Mouse (Mus musculus) CD4-positive helper T cell, adult 2 months (primary cell): ENCODE measurements around the gene Slc6a18.
A peak's percentile ranks its signal among the peaks of the same experiment; 100 is the strongest.

Experiments
- DNase-seq: peaks from one replicate; pipeline ENCODE4 v3.0.0-alpha.2; 2012; ENCODE audit warnings: low read depth, missing footprints, low spot score

The Slc6a18 gene

GRCm38 (mm10) chr13:73677853-73678252, at the start of gene Slc6a18:
TSS of gene Slc6a18 (minus strand) at chr13:73678023.
- DNase-seq = no peak

GRCm38 (mm10) chr13:73725315-73725714, 47.5 kb upstream of the Slc6a18 start:
- DNase-seq = peak; percentile 75

- DNase-seq = peak; percentile 49
Observed at GRCm38 (mm10) chr13:73723081-73723668, 45.4 kb upstream of the Slc6a18 start.

- no peak for DNase-seq
Observed at GRCm38 (mm10) chr13:73720241-73720640, 42.4 kb upstream of the Slc6a18 start.

- DNase-seq = peak; percentile 85
Observed at GRCm38 (mm10) chr13:73718225-73718624, 40.4 kb upstream of the Slc6a18 start.

GRCm38 (mm10) chr13:73714020-73714419, 36.2 kb upstream of the Slc6a18 start:
- peak; percentile 61 for DNase-seq

- no peak for DNase-seq
Observed at GRCm38 (mm10) chr13:73713204-73713603, 35.4 kb upstream of the Slc6a18 start.

GRCm38 (mm10) chr13:73712228-73712627, 34.4 kb upstream of the Slc6a18 start:
- no peak for DNase-seq

- DNase-seq = no peak
Observed at GRCm38 (mm10) chr13:73711803-73712202, 34.0 kb upstream of the Slc6a18 start.

GRCm38 (mm10) chr13:73711221-73711620, 33.4 kb upstream of the Slc6a18 start:
- no peak for DNase-seq

- DNase-seq = no peak
Observed at GRCm38 (mm10) chr13:73709491-73709890, 31.7 kb upstream of the Slc6a18 start.

- no peak for DNase-seq
Observed at GRCm38 (mm10) chr13:73704694-73705325, 27.0 kb upstream of the Slc6a18 start, which contains the start of gene Slc6a19. TSS of gene Slc6a19 (minus strand) at chr13:73704865.

- peak; percentile 60 for DNase-seq
Observed at GRCm38 (mm10) chr13:73703486-73703885, 25.7 kb upstream of the Slc6a18 start.

GRCm38 (mm10) chr13:73702776-73703175, 25.0 kb upstream of the Slc6a18 start:
- DNase-seq = peak; percentile 82

GRCm38 (mm10) chr13:73701161-73701883, 23.5 kb upstream of the Slc6a18 start:
- no peak for DNase-seq

GRCm38 (mm10) chr13:73700554-73700953, 22.7 kb upstream of the Slc6a18 start:
- no peak for DNase-seq

- DNase-seq = no peak
Observed at GRCm38 (mm10) chr13:73699714-73700113, 21.9 kb upstream of the Slc6a18 start.

GRCm38 (mm10) chr13:73696529-73696928, 18.7 kb upstream of the Slc6a18 start:
- DNase-seq = no peak

GRCm38 (mm10) chr13:73694972-73695371, 17.1 kb upstream of the Slc6a18 start:
- DNase-seq = no peak

- no peak for DNase-seq
Observed at GRCm38 (mm10) chr13:73693333-73693732, 15.5 kb upstream of the Slc6a18 start.

GRCm38 (mm10) chr13:73692249-73692868, 14.5 kb upstream of the Slc6a18 start:
- peak; percentile 69 for DNase-seq

GRCm38 (mm10) chr13:73688934-73689333, 11.1 kb upstream of the Slc6a18 start:
- DNase-seq = no peak
